Mouse (Mus musculus): ENCODE measurements around the gene Trio.
A peak's percentile ranks its signal among the peaks of the same experiment; 100 is the strongest.

- no peak for TF ChIP-seq CTCF (IDR thresholded peaks at IDR 0.05; ENCODE audit: borderline replicate concordance, insufficient read depth, low read depth, low read length)
- peak; percentile 83 for TF ChIP-seq POLR2A (IDR thresholded peaks at IDR 0.05; ENCODE audit: borderline replicate concordance, insufficient read depth, low read length)
Measured at GRCm38 (mm10) chr15:27681419-27682187, 344.0 kb downstream of the Trio start, which contains the start of gene Otulinl.
